Mouse (Mus musculus) midbrain, postnatal 0 days (tissue): ENCODE measurements around the gene Slc35g2. TPM values are rescaled to one million over a fixed set of nuclear protein-coding genes. Genes with fewer than 3 reads are reported as not detected.
A peak's percentile ranks its signal among the peaks of the same experiment; 100 is the strongest.

Source experiments
- ATAC-seq: fragments of 200-750 bp; cut with Nextera tagmentation; 2 replicates; pipeline ENCODE4 v1.8.0; 2017; ENCODE audit warnings: moderate number of reproducible peaks, mild to moderate bottlenecking, moderate TSS enrichment, moderate library complexity; ENCODE audit not compliant: low FRiP score
- DNase-seq: peaks from one replicate; pipeline ENCODE4 v3.0.0-alpha.2; 2015; ENCODE audit warnings: low spot score
- H3K27ac ChIP-seq: fragments of 300-500 bp; sonication (generic); 2 replicates; pipeline ENCODE4 v1.5.1; 2014; ENCODE audit warnings: low read depth, mild to moderate bottlenecking, low read length, mixed read lengths
- H3K27me3 ChIP-seq: fragments of 300-500 bp; sonication (generic); 2 replicates; pipeline ENCODE4 v1.6.1; 2014; ENCODE audit warnings: low read length, control low read depth, mixed read lengths; ENCODE audit not compliant: insufficient read depth
- H3K36me3 ChIP-seq: fragments of 300-500 bp; sonication (generic); 2 replicates; pipeline ENCODE4 v1.6.1; 2014; ENCODE audit warnings: low read length, control low read depth, mixed read lengths; ENCODE audit not compliant: insufficient read depth
- H3K4me1 ChIP-seq: fragments of 300-500 bp; sonication (generic); 2 replicates; pipeline ENCODE4 v1.6.1; 2014; ENCODE audit warnings: mild to moderate bottlenecking, control low read depth, antibody characterized with exemption, low read length, mixed read lengths; ENCODE audit not compliant: insufficient read depth
- H3K4me2 ChIP-seq: fragments of 300-500 bp; sonication (generic); 2 replicates; pipeline ENCODE4 v1.6.1; 2014; ENCODE audit warnings: low read depth, mild to moderate bottlenecking, low read length, mixed read lengths; ENCODE audit not compliant: poor library complexity, severe bottlenecking
- H3K4me3 ChIP-seq: fragments of 300-500 bp; sonication (generic); 2 replicates; pipeline ENCODE4 v1.5.1; 2014; ENCODE audit warnings: low read depth, mild to moderate bottlenecking, low read length, moderate library complexity
- H3K9ac ChIP-seq: fragments of 300-500 bp; sonication (generic); replicated peaks from 2 replicates; pipeline ENCODE4 v1.6.1; 2014; ENCODE audit warnings: mild to moderate bottlenecking, low read length, moderate library complexity, mixed read lengths; ENCODE audit not compliant: poor library complexity, severe bottlenecking
- H3K9me3 ChIP-seq: fragments of 300-500 bp; sonication (generic); 2 replicates; pipeline ENCODE4 v1.6.1; 2016; ENCODE audit warnings: low read length, control low read depth
- CTCF ChIP-seq: IDR thresholded peaks from 2 replicates; pipeline ENCODE4 v1.5.1; 2016; ENCODE audit warnings: antibody characterized with exemption, mild to moderate bottlenecking
- WGBS: fragments of 180-500 bp; shearing (Covaris S2); extraction: QIAGEN DNeasy Blood & Tissue Kit; methylation state at CpG from one replicate; pipeline ENCODE4 v1.1.7; 2014; 5-methylcytosine and 5-hydroxymethylcytosine counted together
- polyA plus RNA-seq: library from polyadenylated mRNA; unstranded; fragments of >200 nt; fragmentation: Nextera tagmentation; extraction: Ambion mirVana; gene quantifications from 2 replicates; pipeline ENCODE4 v1.2.1, GENCODE M21; 2015
- total RNA-seq: library from RNA; depleted of rRNA; stranded (reverse); fragments of >200 nt; gene quantifications from 2 replicates; pipeline ENCODE4 v1.2.3, GENCODE M21; 2014

Gene Slc35g2
- total and polyA plus RNA-seq, 2 experiments from 2014 or later, result 16.7 to 24.8 TPM

DNA sequence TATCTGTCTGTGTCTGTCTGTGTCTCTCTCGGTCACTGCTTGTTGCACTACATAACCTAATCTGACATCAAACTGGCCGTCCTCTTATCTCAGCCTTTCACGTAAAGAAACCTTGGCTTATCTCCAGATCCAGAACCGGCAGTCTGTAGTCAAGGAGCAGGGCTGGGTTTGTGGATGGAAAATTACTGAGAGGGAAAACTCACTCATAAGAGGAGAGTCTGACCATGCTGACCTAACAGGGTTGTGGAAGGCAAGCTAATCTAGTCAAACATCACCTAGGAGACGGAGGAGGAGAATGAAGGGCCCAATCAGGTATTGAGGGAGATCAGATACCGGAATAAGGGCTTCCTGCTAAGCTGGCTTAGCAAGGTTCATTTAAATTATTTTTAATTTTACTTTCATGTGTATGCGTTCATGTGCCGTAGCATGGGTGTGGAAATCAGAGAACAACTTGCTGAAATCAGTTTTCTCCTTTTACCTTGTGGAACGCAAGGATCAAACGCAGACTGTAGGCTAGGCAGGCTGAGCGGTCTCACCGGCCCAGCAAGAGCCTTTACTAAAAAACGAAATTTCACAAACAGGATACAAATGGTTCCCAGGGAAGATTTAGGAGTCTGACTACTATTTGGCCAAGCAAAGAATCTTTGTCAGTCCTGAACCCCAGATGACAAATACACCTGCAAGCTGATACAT is 12.1 kb upstream of the Slc35g2 start:
- no peak overlapping the region for H3K4me3 ChIP-seq
- TF ChIP-seq CTCF, result no peak
- no peak for DNase-seq
- no peaks in the 10 kb centered on the region for H3K36me3 ChIP-seq
- no peaks in the 10 kb centered on the region for H3K4me1 ChIP-seq
- no peak overlapping the region for H3K9ac ChIP-seq
- H3K9me3 ChIP-seq, result no peaks in the 10 kb centered on the region
- no peak overlapping the region for H3K27ac ChIP-seq
- ATAC-seq, result no peak
- no peak overlapping the region for H3K4me2 ChIP-seq
- H3K27me3 ChIP-seq, result no peaks in the 10 kb centered on the region
- 35% methylated on average over 13 of the region's 13 CpGs for WGBS

DNA sequence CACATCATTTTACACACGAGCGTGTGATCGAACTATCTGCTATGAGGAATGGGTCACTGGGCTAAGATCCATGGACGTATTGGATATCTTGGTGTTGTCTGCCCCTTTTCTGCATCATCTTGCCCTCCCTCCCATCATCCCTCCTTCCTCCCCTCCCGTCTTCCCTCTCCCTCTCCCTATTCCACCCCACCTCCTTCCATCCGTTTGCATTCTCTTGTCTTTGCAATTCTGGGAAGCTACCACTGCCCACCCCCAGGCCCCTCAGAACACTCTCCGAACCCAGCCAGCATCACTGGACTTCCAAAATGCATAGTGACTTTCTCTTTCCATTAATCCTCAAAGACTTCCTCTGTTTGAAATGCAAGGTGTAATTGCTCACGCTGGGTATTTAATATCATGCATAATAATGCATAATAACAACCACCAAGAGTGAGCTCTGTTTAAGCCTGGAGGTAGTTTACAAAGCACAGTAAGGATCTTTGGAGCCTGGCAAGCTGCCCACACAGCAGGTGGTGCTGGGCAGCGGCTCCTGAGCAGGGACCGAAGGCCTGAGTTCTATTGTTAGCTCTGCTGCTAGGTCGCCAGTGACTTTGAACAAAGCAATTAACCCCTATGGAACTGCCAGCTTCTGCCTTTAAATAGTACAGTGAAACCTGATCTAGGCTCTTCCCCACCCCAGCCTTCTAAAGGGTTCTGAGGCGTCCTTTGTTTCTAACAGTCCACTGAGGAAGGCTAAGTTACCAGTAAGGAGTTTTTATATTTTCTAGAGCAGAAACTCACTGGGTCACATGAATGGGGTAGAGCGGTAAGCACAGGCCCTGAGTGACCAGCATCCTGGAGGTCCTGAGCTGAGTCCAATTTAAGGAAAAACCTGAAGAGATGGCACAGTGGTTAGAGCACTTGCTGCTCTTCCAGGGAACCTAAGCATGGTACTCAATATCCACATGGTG is 10.9 kb upstream of the Slc35g2 start:
- H3K4me1 ChIP-seq, result no peaks in the 10 kb centered on the region
- no peak for ATAC-seq
- H3K4me3 ChIP-seq, result no peak overlapping the region
- no peak overlapping the region for H3K9ac ChIP-seq
- H3K9me3 ChIP-seq, result no peaks in the 10 kb centered on the region
- no peak overlapping the region for H3K4me2 ChIP-seq
- TF ChIP-seq CTCF, result no peak
- DNase-seq, result peak; percentile 57
- 28% methylated on average over 13 of the region's 13 CpGs for WGBS
- no peak overlapping the region for H3K27ac ChIP-seq
- no peaks in the 10 kb centered on the region for H3K27me3 ChIP-seq
- no peaks in the 10 kb centered on the region for H3K36me3 ChIP-seq

DNA sequence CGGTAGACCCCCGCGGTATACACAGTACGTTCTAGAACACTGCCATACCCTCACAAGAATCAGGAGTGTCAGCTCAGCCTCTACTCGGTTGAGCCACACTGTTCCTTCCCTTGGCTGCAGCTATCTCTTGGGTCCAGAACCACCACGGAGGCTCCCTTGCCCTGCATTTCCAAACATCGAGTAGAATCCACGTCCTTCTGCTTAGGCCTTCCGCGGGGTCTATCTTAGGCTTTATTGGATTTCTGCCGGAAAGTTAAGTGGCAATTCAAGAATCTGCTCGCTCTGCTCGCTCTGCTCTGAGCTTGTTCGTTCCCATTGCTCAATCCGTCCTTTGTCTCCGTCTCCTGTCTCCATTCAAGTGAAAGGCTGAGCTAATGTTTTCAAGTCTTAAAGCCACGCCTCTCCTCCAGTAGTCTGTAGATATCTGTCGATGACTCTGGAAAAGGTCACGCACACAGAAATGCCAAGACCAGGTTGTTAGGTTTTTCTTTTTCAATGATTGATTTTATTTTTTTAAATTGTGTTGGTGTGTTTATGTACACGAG is 9.4 kb upstream of the Slc35g2 start:
- no peak overlapping the region for H3K27ac ChIP-seq
- no peak overlapping the region for H3K4me3 ChIP-seq
- no peak for TF ChIP-seq CTCF
- H3K9me3 ChIP-seq, result no peaks in the 10 kb centered on the region
- H3K27me3 ChIP-seq, result no peaks in the 10 kb centered on the region
- no peaks in the 10 kb centered on the region for H3K4me1 ChIP-seq
- DNase-seq (no peak), ATAC-seq (no peak)
- H3K36me3 ChIP-seq, result no peaks in the 10 kb centered on the region
- H3K9ac ChIP-seq, result no peak overlapping the region
- no peak overlapping the region for H3K4me2 ChIP-seq
- whole genome bisulfite sequencing, result 50% methylated on average over 20 of the region's 20 CpGs

DNA sequence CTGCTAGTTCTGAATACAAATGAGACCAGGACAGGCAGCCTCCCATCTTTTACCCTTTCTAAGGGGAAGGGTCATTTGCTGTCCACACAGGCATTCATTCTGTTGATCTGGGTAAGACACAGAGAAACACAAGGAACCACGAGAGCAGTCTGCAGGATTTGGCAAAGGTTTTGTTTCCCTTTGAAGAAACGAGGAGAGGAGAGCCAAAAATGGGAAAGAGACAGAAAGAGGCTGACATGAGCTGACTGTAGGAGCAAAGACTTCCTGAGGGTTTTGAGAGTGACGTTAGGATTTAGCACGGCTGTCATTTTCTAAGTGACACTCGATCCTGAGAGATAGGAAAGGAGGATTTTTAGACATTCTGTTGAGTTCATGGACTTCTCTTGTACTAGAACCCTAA is 3.1 kb upstream of the Slc35g2 start:
- H3K4me3 ChIP-seq, result no peak overlapping the region
- no peaks in the 10 kb centered on the region for H3K9me3 ChIP-seq
- no peak overlapping the region for H3K9ac ChIP-seq
- H3K4me2 ChIP-seq, result no peak overlapping the region
- H3K27me3 ChIP-seq, result no peaks in the 10 kb centered on the region
- no peak overlapping the region for H3K27ac ChIP-seq
- ATAC-seq, result no peak
- TF ChIP-seq CTCF, result no peak
- H3K36me3 ChIP-seq, result no peaks in the 10 kb centered on the region
- 47% methylated on average over 5 of the region's 5 CpGs for WGBS
- peak; percentile 38 for DNase-seq
- peaks cover 7% of the 10 kb centered on the region; the same call in 1 of the 2 replicates for H3K4me1 ChIP-seq

DNA sequence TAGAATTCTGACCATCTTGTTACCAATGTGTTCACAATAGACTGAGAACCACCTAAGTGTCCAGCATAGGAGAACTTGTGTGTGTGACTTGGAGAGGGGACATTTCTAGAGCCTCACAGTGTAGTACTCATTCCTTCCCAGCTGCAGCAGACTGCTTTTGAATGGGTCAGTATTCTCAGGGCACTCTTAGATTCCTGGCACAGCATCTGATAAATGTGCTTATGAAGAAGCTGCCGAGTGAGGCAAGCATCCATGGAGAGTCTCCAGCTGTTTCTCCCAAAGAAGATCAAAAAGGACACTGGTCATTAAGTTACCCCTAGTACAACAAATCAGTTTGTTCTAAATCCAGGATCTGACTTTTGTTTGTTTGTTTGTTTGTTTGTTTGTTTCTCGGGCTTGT is 2.4 kb upstream of the Slc35g2 start:
- DNase-seq (peak; percentile 27), ATAC-seq (no peak)
- Histone ChIP-seq H3K9me3 (no peaks in the 10 kb centered on the region), H3K27ac (no peak overlapping the region), H3K9ac (no peak overlapping the region), H3K36me3 (no peaks in the 10 kb centered on the region), H3K27me3 (no peaks in the 10 kb centered on the region), H3K4me3 (no peak overlapping the region), H3K4me1 (peaks cover 7% of the 10 kb centered on the region; the same call in 1 of the 2 replicates), H3K4me2 (no peak overlapping the region)
- 75% methylated on average over 2 of the region's 2 CpGs for WGBS
- no peak for TF ChIP-seq CTCF
